Mouse (Mus musculus) ovary, adult 10 weeks (tissue): ENCODE measurements around the gene Rnd1. TPM values are rescaled to one million over a fixed set of nuclear protein-coding genes. Genes with fewer than 3 reads are reported as not detected.

Experiments
- polyA plus RNA-seq: library from polyadenylated mRNA; stranded (reverse); fragments of 350-450 nt; fragmentation: Illumina TruSeq; extraction: RNeasy Lipid Tissue Mini Kit (QIAGEN cat#74804); gene quantifications from one replicate; pipeline ENCODE4 v1.2.3, GENCODE M21; 2014

The Rnd1 gene
- polyA plus RNA-seq = not detected

GRCm38 (mm10) chr15:98676940-98677728, at the start of gene Rnd1:
Gene Rnd1, minus strand, starts transcription at chr15:98677461.

DNA sequence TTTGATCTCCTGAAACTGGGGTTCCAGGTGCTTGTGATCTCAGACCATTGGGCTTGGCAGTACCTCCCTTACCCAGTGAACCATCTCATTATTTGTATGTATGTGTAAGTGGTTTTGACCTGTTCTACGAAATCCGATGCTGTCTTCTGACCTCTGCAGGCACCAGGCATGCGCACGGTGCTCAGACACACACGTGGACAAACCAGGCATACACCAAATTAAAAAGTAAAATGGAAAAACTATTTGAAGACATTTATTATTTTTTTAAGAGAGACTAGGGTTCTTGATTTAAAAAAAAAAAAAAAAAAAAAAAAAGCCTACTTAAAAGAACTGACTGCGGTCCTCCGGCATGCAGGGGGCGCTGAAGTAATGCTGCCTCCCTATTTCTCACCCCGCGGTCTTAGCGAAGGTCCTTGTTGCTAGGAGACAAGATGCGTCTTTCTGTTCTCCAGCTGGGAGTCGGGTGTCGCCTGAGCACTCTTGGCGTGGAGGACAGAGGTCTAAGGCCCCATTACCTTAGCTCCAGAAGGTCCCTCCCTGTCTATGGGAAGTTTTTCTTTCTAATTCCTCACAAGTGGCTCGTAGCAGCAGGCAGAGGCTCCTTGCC, 30.6 kb upstream of the Rnd1 start, which contains the start of gene Ccdc65:
Gene Ccdc65, plus strand, starts transcription at position 442 of the 607 bp plus-strand sequence.

GRCm38 (mm10) chr15:98662567-98663545, 14.4 kb downstream of the Rnd1 start, which contains the start of gene Ddx23:
Gene Ddx23, minus strand, starts transcription at chr15:98662894.

GRCm38 (mm10) chr15:98630540-98630939, 46.7 kb downstream of the Rnd1 start, which contains the start of gene Cacnb3:
Gene Cacnb3, plus strand, starts transcription at chr15:98630840.

Other genes starting within 250 kb of the Rnd1 start
- not detected for gene Olfr282, start 246.2 kb downstream of the Rnd1 start, polyA plus RNA-seq
- not detected for gene Olfr281, start 224.9 kb downstream of the Rnd1 start, polyA plus RNA-seq
- gene OR5BS1P, start 207.6 kb downstream of the Rnd1 start, polyA plus RNA-seq = not detected
- not detected for gene Lalba, start 194.7 kb downstream of the Rnd1 start, polyA plus RNA-seq
- not detected for gene Olfr279, start 185.1 kb downstream of the Rnd1 start, polyA plus RNA-seq
- gene Kansl2, start 143.2 kb downstream of the Rnd1 start, polyA plus RNA-seq = 44.5 TPM
- gene Ccnt1, start 106.5 kb downstream of the Rnd1 start, polyA plus RNA-seq = 102 TPM
- gene 4930415O20Rik, start 106.5 kb downstream of the Rnd1 start, polyA plus RNA-seq = not detected
- 3.8 TPM for gene Adcy6, start 67.4 kb downstream of the Rnd1 start, polyA plus RNA-seq
- 0.48 TPM for gene Cacnb3, start 46.6 kb downstream of the Rnd1 start, polyA plus RNA-seq
- gene Ddx23, start 14.6 kb downstream of the Rnd1 start, polyA plus RNA-seq = 1.9 TPM
- 2.5 TPM for gene Ccdc65, start 30.7 kb upstream of the Rnd1 start, polyA plus RNA-seq
- gene Fkbp11, start 50.7 kb upstream of the Rnd1 start, polyA plus RNA-seq = 0.17 TPM
- gene Arf3, start 85.8 kb upstream of the Rnd1 start, polyA plus RNA-seq = 45.6 TPM
- gene Wnt10b, start 100.7 kb upstream of the Rnd1 start, polyA plus RNA-seq = 3.4 TPM
- not detected for gene Wnt1, start 112.4 kb upstream of the Rnd1 start, polyA plus RNA-seq
- not detected for gene Ddn, start 132.0 kb upstream of the Rnd1 start, polyA plus RNA-seq
- gene Prkag1, start 154.1 kb upstream of the Rnd1 start, polyA plus RNA-seq = 29.2 TPM
- gene Kmt2d, start 193.7 kb upstream of the Rnd1 start, polyA plus RNA-seq = 3.7 TPM
- 2.3 TPM for gene Rhebl1, start 217.1 kb upstream of the Rnd1 start, polyA plus RNA-seq
- 4.8 TPM for gene Dhh, start 221.1 kb upstream of the Rnd1 start, polyA plus RNA-seq
- gene Lmbr1l, start 240.8 kb upstream of the Rnd1 start, polyA plus RNA-seq = 2.1 TPM